Mouse (Mus musculus) olfactory bulb, adult 2 months (tissue): ENCODE data around the gene Poc1a. TPM values are rescaled to one million over a fixed set of nuclear protein-coding genes. Genes with fewer than 3 reads are reported as not detected.

Experiments
- H3K27ac ChIP-seq: fragments of 200-500 bp; 2 replicates; pipeline ENCODE4 v1.5.1; 2012; ENCODE audit warnings: low read depth, low read length; ENCODE audit not compliant: insufficient read depth
- H3K4me1 ChIP-seq: fragments of 200-500 bp; 2 replicates; pipeline ENCODE4 v1.6.1; 2012; ENCODE audit warnings: low read length; ENCODE audit not compliant: control insufficient read depth, insufficient read depth
- H3K4me3 ChIP-seq: fragments of 200-500 bp; 2 replicates; pipeline ENCODE4 v1.5.1; 2012; ENCODE audit warnings: mild to moderate bottlenecking, low read depth, low read length, moderate library complexity; ENCODE audit not compliant: insufficient read depth
- CTCF ChIP-seq: fragments of 200-500 bp; IDR thresholded peaks from 2 replicates; pipeline ENCODE4 v1.5.1; 2012; ENCODE audit warnings: low read depth, mild to moderate bottlenecking, low read length, moderate library complexity; ENCODE audit not compliant: insufficient read depth
- POLR2A ChIP-seq: fragments of 200-500 bp; IDR thresholded peaks from 2 replicates; pipeline ENCODE4 v1.6.1; 2012; ENCODE audit warnings: mild to moderate bottlenecking, low read depth, low read length, moderate library complexity; ENCODE audit not compliant: insufficient read depth
- WGBS: fragments of 180-500 bp; shearing (Covaris S2); methylation state at CpG from one replicate; pipeline ENCODE4 v1.1.7; 2018; 5-methylcytosine and 5-hydroxymethylcytosine counted together
- polyA plus RNA-seq: library from polyadenylated mRNA; stranded (reverse); fragments of >200 nt; gene quantifications from 2 replicates; pipeline ENCODE4 v1.2.4, GENCODE M21; 2012; ENCODE audit warnings: low replicate concordance; ENCODE audit not compliant: missing spikeins, insufficient read depth, insufficient read length

Poc1a gene
- polyA plus RNA-seq, 1 experiment: not detected

DNA sequence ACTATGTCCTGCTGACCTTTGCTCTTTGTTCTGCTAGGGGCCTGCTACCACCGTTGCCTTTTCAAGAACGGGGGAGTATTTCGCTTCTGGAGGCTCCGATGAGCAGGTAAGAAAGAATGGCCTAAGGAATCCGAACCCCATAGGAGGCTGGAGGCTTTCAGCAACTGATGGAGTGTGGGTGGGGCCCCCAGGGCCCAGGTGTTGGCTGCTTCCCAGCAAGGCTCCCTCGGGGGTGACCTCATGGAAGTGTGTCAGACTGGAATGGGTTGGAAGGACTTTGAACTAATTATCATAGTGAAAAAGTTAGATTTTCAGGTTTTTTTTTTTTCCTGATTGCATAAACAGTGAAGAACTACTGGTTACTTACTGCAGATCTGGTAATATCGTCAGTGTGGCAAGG lies 24.4 kb downstream of the Poc1a start:
- TF ChIP-seq CTCF (no peak), POLR2A (no peak)
- no peak overlapping the region for H3K27ac ChIP-seq
- 75% methylated on average over 7 of the region's 7 CpGs for WGBS

DNA sequence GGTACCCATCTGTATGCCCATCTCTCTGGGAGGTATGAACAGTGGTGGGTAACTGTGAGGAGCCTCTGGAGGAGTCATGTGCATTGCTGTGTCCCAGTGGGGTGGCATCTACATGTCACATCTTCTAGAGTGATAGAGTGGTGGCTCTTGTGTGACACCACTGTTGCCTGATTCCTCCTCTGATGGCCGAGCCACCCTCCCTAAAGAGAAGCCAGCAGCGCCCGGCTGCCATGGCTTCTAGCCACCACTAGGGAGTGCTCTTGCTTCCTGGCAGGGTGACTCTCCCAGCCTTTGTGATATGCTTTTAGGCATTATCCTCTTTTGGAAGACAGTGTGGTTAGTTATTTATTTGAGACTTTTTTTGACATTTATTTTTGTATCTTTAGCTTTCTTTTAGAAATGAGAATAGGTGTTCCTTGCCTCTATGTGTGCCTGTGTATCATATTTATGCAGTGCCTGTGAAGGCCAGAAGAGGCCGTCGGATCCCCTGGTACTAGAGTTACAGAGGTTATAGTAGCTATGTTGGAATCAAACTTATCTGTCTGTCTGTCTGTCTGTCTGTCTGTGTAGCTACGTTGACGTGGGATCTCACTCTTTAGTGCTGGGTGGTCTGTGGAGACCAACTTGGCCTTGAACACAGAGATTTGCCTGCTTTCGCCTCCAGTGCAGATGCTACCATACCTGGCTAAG lies 25.9 kb downstream of the Poc1a start:
- TF ChIP-seq CTCF (peak; percentile 97), POLR2A (no peak)
- 39% methylated on average over 8 of the region's 8 CpGs for WGBS
- peaks cover 29% of the 10 kb centered on the region for H3K4me1 ChIP-seq
- H3K4me3 ChIP-seq: no peak overlapping the region
- H3K27ac ChIP-seq: no peak overlapping the region

More for the DNA sequence above, 24.4 kb downstream of the Poc1a start:
- peaks cover 40% of the 10 kb centered on the region for H3K4me1 ChIP-seq
- no peak overlapping the region for H3K4me3 ChIP-seq

DNA sequence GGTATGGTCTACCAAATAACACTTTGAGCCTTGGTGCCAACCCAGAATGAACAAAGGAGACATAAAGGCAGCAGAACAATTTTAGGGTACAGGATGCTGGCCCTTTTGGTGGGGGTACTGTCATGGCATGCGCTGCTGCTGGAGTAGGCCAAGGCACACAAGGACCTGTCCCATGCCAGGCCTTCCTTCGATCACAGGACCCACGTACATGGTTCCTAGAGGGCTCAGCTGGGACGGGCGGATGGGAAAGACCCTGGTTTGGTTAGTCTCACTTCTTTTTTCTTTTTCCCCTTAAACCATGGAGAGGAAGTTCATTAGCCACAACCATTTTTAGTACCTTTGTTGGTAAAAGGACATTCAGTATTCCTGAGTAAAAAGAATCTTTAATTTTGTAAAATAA lies 27.3 kb downstream of the Poc1a start:
- no peak for TF ChIP-seq CTCF
- peaks cover 21% of the 10 kb centered on the region for H3K4me1 ChIP-seq
- no peak overlapping the region for H3K4me3 ChIP-seq
- WGBS: 90% methylated on average over 5 of the region's 5 CpGs
- no peak overlapping the region for H3K27ac ChIP-seq

DNA sequence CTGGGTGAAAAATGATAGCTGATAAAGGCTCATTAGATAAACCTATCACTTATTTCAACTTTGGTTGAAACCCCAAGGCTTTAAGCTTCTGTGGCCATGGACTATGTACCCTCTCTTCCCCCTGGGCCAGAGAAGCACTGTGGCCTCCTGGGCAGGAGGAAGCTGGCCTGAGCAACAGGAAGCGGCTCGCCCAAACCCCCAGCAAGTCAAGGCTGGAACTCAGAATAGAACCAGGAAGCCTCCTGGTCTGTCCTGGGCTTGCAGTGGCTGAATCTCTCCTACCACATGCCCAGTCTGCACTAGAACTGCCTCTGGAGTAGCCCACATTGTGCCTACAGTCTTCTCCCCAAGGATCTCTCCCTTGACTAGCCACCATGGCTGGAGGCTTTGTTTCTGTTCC lies 27.7 kb downstream of the Poc1a start:
- no peak overlapping the region for H3K4me3 ChIP-seq
- peaks cover 20% of the 10 kb centered on the region for H3K4me1 ChIP-seq
- H3K27ac ChIP-seq: peak overlapping the region; percentile 12; the same call in 1 of the 2 replicates
- TF ChIP-seq CTCF (no peak), POLR2A (no peak)
- WGBS: 97% methylated on average over 2 of the region's 2 CpGs

DNA sequence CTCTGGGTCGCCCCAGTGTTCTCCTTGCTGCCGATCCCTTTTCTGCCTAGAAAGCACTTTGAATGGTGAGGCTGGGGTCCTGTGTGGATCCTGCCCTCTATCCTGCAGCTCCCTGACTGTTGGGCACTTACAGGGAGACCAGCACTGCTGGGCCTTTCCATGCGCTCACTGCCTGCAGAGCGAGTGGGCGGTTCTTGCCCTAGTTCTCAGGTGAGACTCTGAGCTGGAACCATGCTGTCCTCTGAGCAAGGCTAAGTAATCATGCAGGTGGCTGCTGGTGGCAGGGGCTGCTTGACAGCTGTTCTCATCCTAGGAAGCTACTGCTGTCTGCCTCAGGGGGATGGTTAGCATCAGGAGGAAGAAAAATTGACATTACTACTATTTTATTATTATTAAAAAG lies 28.1 kb downstream of the Poc1a start:
- H3K27ac ChIP-seq: peak overlapping the region; percentile 12; the same call in 1 of the 2 replicates
- H3K4me1 ChIP-seq: peaks cover 16% of the 10 kb centered on the region
- no peak overlapping the region for H3K4me3 ChIP-seq
- TF ChIP-seq CTCF (no peak), POLR2A (no peak)
- 89% methylated on average over 5 of the region's 5 CpGs for WGBS

DNA sequence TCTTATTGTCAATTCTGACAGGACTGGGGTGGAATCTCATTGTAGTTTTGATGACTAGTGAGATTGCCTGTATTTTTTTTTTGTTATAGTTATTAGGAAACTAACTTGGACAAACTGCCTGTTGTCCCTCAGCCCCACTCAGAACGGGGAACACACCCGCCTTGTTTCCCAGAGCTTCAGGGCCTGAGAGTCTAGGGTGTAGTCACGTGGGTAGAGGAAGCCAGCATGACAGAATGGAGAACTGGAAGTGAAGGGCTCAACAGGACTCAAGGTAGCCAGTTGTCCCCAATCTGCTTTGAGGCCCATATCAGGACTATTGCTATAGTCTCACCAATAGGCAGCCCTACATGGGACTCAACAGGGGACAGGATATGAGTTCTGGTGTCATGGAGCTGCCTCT lies 29.0 kb downstream of the Poc1a start:
- Histone ChIP-seq H3K27ac (no peak overlapping the region), H3K4me1 (peaks cover 16% of the 10 kb centered on the region), H3K4me3 (no peak overlapping the region)
- WGBS: 73% methylated on average over 3 of the region's 3 CpGs
- TF ChIP-seq POLR2A (no peak), CTCF (no peak)

DNA sequence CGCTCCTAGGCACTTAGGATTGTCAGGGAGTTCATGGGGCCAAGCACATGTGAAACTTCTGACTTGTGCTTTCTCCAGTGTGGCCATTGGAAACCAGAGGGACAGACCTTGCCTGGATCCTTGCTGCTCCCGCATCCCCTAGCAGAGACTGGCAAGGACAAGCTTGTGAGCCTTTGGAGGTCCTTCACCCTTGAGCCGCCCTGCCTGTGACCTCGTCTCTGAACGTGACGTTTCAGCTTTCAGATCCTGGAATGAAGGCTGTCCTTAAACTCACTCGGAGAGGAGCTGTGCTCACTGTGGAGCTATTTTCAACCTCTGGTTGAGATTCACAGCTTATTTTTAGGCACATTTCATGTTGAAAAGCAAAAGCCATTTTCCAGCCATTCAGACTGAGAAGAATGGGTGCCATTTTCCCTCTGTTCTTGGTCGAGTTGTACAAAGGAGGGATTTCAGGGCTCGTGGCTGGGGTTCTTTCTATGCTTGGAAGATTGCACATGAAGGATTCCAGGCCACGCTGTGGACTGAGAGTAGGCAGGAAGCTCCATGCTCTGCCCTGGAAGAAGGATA lies 30.8 kb downstream of the Poc1a start:
- 66% methylated on average over 10 of the region's 10 CpGs for WGBS

DNA sequence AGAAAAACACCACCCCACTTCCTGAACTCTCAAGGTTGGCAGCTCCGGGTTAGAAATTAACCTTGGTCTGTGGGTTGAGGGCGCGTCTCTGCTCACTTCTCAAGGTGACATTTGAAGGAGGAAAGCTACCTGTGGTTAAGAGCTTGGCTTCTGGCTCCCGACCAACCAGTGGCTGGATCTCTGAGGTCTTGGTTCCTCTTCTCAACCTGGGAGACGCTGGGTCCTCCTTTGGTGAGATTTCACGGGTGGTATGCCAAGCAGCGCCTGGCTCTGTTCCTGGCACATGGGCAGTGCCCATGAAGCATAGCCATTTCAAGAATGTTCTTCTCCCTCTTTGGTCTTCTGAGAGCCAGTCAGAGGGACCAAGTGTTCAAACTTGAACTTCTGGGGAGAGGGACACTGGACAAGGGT lies 32.1 kb downstream of the Poc1a start:
- Histone ChIP-seq H3K4me1 (peaks cover 27% of the 10 kb centered on the region), H3K4me3 (no peak overlapping the region), H3K27ac (no peak overlapping the region)
- 95% methylated on average over 7 of the region's 7 CpGs for WGBS
- TF ChIP-seq CTCF (no peak), POLR2A (no peak)

More for the DNA sequence above, 30.8 kb downstream of the Poc1a start:
- no peak overlapping the region for H3K27ac ChIP-seq
- H3K4me1 ChIP-seq: peaks cover 22% of the 10 kb centered on the region
- no peak overlapping the region for H3K4me3 ChIP-seq
- TF ChIP-seq CTCF (no peak), POLR2A (no peak)

DNA sequence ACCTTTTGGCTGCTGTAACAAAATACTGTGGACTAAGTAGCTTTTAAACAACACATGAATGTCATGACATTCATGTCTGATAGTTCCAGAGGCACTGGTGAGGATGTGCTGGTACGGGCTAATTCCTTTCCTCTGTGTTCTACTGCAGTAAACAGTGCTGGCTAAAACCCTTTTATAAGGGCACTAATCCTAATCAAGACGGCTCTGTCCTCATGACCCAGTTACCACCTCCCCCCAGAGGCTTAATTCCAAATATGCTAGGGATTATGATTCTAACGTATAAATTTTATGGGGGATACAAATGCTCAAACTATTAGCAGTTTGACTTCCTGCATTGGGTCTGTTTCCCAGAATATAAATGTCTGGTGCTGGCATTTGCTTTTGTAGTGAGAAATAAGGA lies 33.3 kb downstream of the Poc1a start:
- WGBS: 61% methylated on average over 3 of the region's 3 CpGs
- no peak overlapping the region for H3K27ac ChIP-seq
- H3K4me1 ChIP-seq: peaks cover 29% of the 10 kb centered on the region
- no peak for TF ChIP-seq POLR2A
- TF ChIP-seq CTCF: no peak
- H3K4me3 ChIP-seq: no peak overlapping the region
